8 mouse cellular contexts compared by ENCODE assay signal in the genomic region with DNA sequence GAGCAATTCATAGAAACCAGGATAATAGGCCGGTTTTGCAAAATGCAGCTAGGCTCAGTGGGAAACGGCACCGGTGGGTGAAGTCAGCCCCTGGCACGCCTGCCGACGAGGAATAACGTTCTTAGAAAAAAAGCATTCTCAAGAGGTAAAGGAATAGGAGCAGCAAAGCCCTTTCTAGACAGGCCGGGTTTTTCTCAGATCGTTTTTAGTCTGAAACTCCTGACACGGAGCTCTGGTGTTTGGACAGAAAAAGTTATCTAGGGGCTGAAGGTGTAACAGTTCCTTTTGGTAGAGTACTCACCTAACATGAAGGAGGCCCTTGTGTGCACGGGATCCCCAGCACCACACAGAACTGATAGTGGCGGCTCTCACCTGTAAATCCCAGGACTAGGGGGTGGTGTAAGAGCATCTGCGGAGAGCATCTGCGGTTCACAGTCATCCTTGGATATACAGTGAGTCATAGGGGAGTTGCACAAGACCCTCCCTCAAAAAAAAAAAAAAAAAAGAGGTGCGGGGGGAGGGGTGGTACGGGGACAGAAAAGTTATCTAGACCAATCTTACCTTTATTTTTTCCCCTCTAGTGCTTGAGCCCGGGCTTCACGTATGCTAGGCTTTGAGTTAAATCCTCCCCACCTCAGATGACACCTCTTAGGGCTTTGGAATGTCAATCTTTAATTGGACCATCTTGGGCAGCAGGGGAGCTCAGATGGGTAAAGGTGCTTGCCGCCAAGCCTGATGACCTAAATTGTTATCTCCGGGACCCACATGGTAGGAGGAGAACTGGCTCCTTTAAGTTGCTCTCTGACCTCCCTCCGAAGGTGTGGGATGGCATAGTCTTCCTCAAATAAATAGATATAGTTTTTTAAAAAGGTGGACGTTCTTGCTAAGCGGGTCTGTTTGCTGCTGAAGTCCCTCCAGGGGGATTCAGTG. TPM values are rescaled to one million over a fixed set of nuclear protein-coding genes. Genes with fewer than 3 reads are reported as not detected.
DNase-seq lines count a peak whose midpoint lies in the region; ATAC-seq and TF ChIP-seq lines count a peak whose summit lies in the region.

No protein-coding gene starts in this region.

- no peaks in the 10 kb centered on the region for H3K36me3 ChIP-seq in lung, embryonic 16.5 days (ENCODE audit: control insufficient read depth, insufficient read depth, low read length)
- H3K36me3 ChIP-seq in embryonic facial prominence, embryonic 11.5 days (replicated peaks; ENCODE audit: control insufficient read depth, insufficient read depth, low read depth, low read length): no peaks in the 10 kb centered on the region; the same call in 1 of the 2 replicates
- H3K36me3 ChIP-seq in intestine, embryonic 15.5 days: no peaks in the 10 kb centered on the region
- peaks cover 23% of the 10 kb centered on the region for H3K36me3 ChIP-seq in midbrain, postnatal 0 days (ENCODE audit: insufficient read depth, low read length)

- peak overlapping the region; percentile 73 for H3K4me3 ChIP-seq in lung, embryonic 16.5 days (ENCODE audit: low read length)
- H3K4me3 ChIP-seq in embryonic facial prominence, embryonic 11.5 days (ENCODE audit: low read depth, low read length): peak overlapping the region; percentile 66
- H3K4me3 ChIP-seq in intestine, embryonic 15.5 days (replicated peaks): peak overlapping the region; percentile 67
- H3K4me3 ChIP-seq in midbrain, postnatal 0 days (ENCODE audit: low read depth, low read length): peak overlapping the region; percentile 80

- H3K4me1 ChIP-seq in lung, embryonic 16.5 days (replicated peaks; ENCODE audit: control insufficient read depth, insufficient read depth, low read length): peaks cover 6% of the 10 kb centered on the region; the same call in 1 of the 2 replicates
- no peaks in the 10 kb centered on the region for H3K4me1 ChIP-seq in embryonic facial prominence, embryonic 11.5 days (ENCODE audit: control insufficient read depth, insufficient read depth, low read length)
- no peaks in the 10 kb centered on the region for H3K4me1 ChIP-seq in intestine, embryonic 15.5 days (replicated peaks)
- H3K4me1 ChIP-seq in midbrain, postnatal 0 days (ENCODE audit: insufficient read depth, low read length): 0 out of 2 replicates have a peak, but pooled peaks cover 3% of the 10 kb centered on the region

- TF ChIP-seq CTCF in midbrain, postnatal 0 days (IDR thresholded peaks at IDR 0.05): no peak

- peak overlapping the region; percentile 74 for H3K9ac ChIP-seq in lung, embryonic 16.5 days (ENCODE audit: low read length)
- H3K9ac ChIP-seq in embryonic facial prominence, embryonic 11.5 days (replicated peaks; ENCODE audit: low read length): peak overlapping the region; percentile 81
- peak overlapping the region; percentile 72 for H3K9ac ChIP-seq in intestine, embryonic 15.5 days
- peak overlapping the region; percentile 75; the same call in 1 of the 2 replicates for H3K9ac ChIP-seq in midbrain, postnatal 0 days (replicated peaks; ENCODE audit: low read length, poor library complexity, severe bottlenecking)

- H3K4me2 ChIP-seq in lung, embryonic 16.5 days (ENCODE audit: low read depth, low read length): peak overlapping the region; percentile 95
- H3K4me2 ChIP-seq in embryonic facial prominence, embryonic 11.5 days (ENCODE audit: low read depth, low read length): peak overlapping the region; percentile 89
- H3K4me2 ChIP-seq in intestine, embryonic 15.5 days (replicated peaks): peak overlapping the region; percentile 90
- H3K4me2 ChIP-seq in midbrain, postnatal 0 days (ENCODE audit: low read depth, low read length, poor library complexity, severe bottlenecking): peak overlapping the region; percentile 64

- DNase-seq in lung, postnatal 10 days: no peak
- DNase-seq in embryonic facial prominence, embryonic 11.5 days (ENCODE audit: low spot score): no peak
- no peak for DNase-seq in midbrain, postnatal 0 days (ENCODE audit: low spot score)
- DNase-seq in urinary bladder, postnatal 25 days (ENCODE audit: low spot score): no peak
- DNase-seq in layer of hippocampus, adult 8-10 months (ENCODE audit: low spot score in 2 of 2): no peak

- H3K9me3 ChIP-seq in lung, embryonic 16.5 days (ENCODE audit: control insufficient read depth, low read length): no peaks in the 10 kb centered on the region
- H3K9me3 ChIP-seq in embryonic facial prominence, embryonic 11.5 days (replicated peaks; ENCODE audit: control insufficient read depth, low read length): no peaks in the 10 kb centered on the region
- no peaks in the 10 kb centered on the region for H3K9me3 ChIP-seq in intestine, embryonic 15.5 days
- no peaks in the 10 kb centered on the region for H3K9me3 ChIP-seq in midbrain, postnatal 0 days (ENCODE audit: low read length)

- H3K27ac ChIP-seq in lung, embryonic 16.5 days (ENCODE audit: low read length): no peak overlapping the region
- H3K27ac ChIP-seq in embryonic facial prominence, embryonic 11.5 days (replicated peaks; ENCODE audit: low read depth, low read length): no peak overlapping the region
- H3K27ac ChIP-seq in intestine, embryonic 15.5 days: no peak overlapping the region
- no peak overlapping the region for H3K27ac ChIP-seq in midbrain, postnatal 0 days (ENCODE audit: low read depth, low read length)

- 27% methylated on average over 23 of the region's 23 CpGs for WGBS in lung, embryonic 16.5 days
- WGBS in embryonic facial prominence, embryonic 11.5 days: 34% methylated on average over 22 of the region's 23 CpGs
- WGBS in intestine, embryonic 15.5 days: 32% methylated on average over 23 of the region's 23 CpGs
- 34% methylated on average over 23 of the region's 23 CpGs for WGBS in midbrain, postnatal 0 days

- H3K27me3 ChIP-seq in lung, embryonic 16.5 days (ENCODE audit: control insufficient read depth, insufficient read depth, low read depth, low read length): no peaks in the 10 kb centered on the region
- no peaks in the 10 kb centered on the region for H3K27me3 ChIP-seq in embryonic facial prominence, embryonic 11.5 days (ENCODE audit: control insufficient read depth, insufficient read depth, low read length)
- H3K27me3 ChIP-seq in intestine, embryonic 15.5 days (replicated peaks): no peaks in the 10 kb centered on the region
- no peaks in the 10 kb centered on the region for H3K27me3 ChIP-seq in midbrain, postnatal 0 days (ENCODE audit: insufficient read depth, low read length)

- ATAC-seq in lung, embryonic 16.5 days (ENCODE audit: low read depth): no peak
- ATAC-seq in embryonic facial prominence, embryonic 11.5 days (replicated peaks; ENCODE audit: insufficient number of reproducible peaks, low FRiP score, low TSS enrichment, low read depth): no peak
- ATAC-seq in intestine, embryonic 15.5 days: no peak
- no peak for ATAC-seq in midbrain, postnatal 0 days (ENCODE audit: low FRiP score)
- no peak for ATAC-seq in inflammation-experienced regulatory T-cells, adult 6 months

RNA-seq across cellular contexts. Expression of a gene that starts 1.0 kb away (rescaled TPM):
- 8.4 TPM in 2 replicates for polyA plus RNA-seq in lung, embryonic 16.5 days (2015; fragmentation: Nextera tagmentation; extraction: Ambion mirVana)
- 7.2 and 7.3 TPM in 2 replicates for polyA plus RNA-seq in embryonic facial prominence, embryonic 11.5 days (2014; fragmentation: Nextera tagmentation; extraction: Ambion mirVana)
- 11.1 and 13.1 TPM in 2 replicates for polyA plus RNA-seq in intestine, embryonic 15.5 days (2015; fragmentation: Nextera tagmentation; extraction: Ambion mirVana)
- total RNA-seq in midbrain, postnatal 0 days (2014; rRNA removed): 24.6 and 25.6 TPM in 2 replicates
- polyA plus RNA-seq in midbrain, postnatal 0 days (2015; fragmentation: Nextera tagmentation; extraction: Ambion mirVana): 21.3 and 22.8 TPM in 2 replicates
- polyA plus RNA-seq in inflammation-experienced regulatory T-cells, adult 6 months (2017; shearing (Covaris generic)): 10 to 100 TPM in 2 of 3 experiments, 1 to 10 TPM in 1; 9.5 to 13.0 (median 12.7) TPM
- total RNA-seq in layer of hippocampus, adult 8-10 months (2022): 10 to 100 TPM; 28.8 to 37.0 (median 33.3) TPM
